Mouse (Mus musculus) ES-E14 (cell line): Measurements from ENCODE around the gene Clec2d. TPM values are rescaled to one million over a fixed set of nuclear protein-coding genes. Genes with fewer than 3 reads are reported as not detected.
"Not testable (repeated sequence)": the region's sequence is repeated elsewhere in the genome, so short reads cannot be mapped to it uniquely, and the experiment has no call there.

Experiments
- DNase-seq: peaks from one replicate; pipeline ENCODE4 v3.0.0-alpha.2; 2013; ENCODE audit warnings: low read depth, low spot score
- H3K27ac ChIP-seq: 2 replicates; pipeline ENCODE4 v1.5.1; 2012; ENCODE audit warnings: low read depth, mild to moderate bottlenecking, low read length, moderate library complexity, mixed read lengths; ENCODE audit not compliant: poor library complexity, insufficient read depth, severe bottlenecking
- H3K36me3 ChIP-seq: 2 replicates; pipeline ENCODE4 v1.6.1; 2012; ENCODE audit warnings: mild to moderate bottlenecking, low read length, moderate library complexity, mixed read lengths; ENCODE audit not compliant: control insufficient read depth, poor library complexity, insufficient read depth, severe bottlenecking
- H3K4me1 ChIP-seq, 2 experiments: fragments of 150-350 bp in 1 of 2; sonication (generic) in 1 of 2; 2 replicates each; pipeline ENCODE4 v1.6.1; 2012; ENCODE audit warnings: low read length in 2 of 2, mild to moderate bottlenecking in 1 of 2, mixed read lengths in 1 of 2; ENCODE audit not compliant: control insufficient read depth in 2 of 2, insufficient read depth in 2 of 2, poor library complexity in 1 of 2
- H3K4me3 ChIP-seq, 2 experiments: fragments of 150-350 bp in 1 of 2; sonication (generic) in 1 of 2; 2 replicates each; pipeline ENCODE4 v1.5.1; 2012; ENCODE audit warnings: low read length in 2 of 2, low read depth in 1 of 2, mild to moderate bottlenecking in 1 of 2, mixed read lengths in 1 of 2; ENCODE audit not compliant: insufficient read depth in 1 of 2, poor library complexity in 1 of 2, severe bottlenecking in 1 of 2
- H3K9ac ChIP-seq: 2 replicates; pipeline ENCODE4 v1.6.1; 2012; ENCODE audit warnings: low read depth, mild to moderate bottlenecking, low read length, mixed read lengths; ENCODE audit not compliant: poor library complexity, insufficient read depth, severe bottlenecking
- H3K9me3 ChIP-seq: fragments of 150-350 bp; sonication (generic); 2 replicates; pipeline ENCODE4 v1.6.1; 2012; ENCODE audit warnings: low read depth, mild to moderate bottlenecking, low read length; ENCODE audit not compliant: control insufficient read depth, insufficient read depth
- CHD2 ChIP-seq: IDR thresholded peaks from 2 replicates; pipeline ENCODE4 v1.6.1; 2014; ENCODE audit warnings: mild to moderate bottlenecking, low read depth, low read length, inconsistent platforms
- HCFC1 ChIP-seq: IDR thresholded peaks from 2 replicates; pipeline ENCODE4 v1.6.1; 2012; ENCODE audit warnings: low read length, inconsistent platforms, borderline replicate concordance; ENCODE audit not compliant: insufficient read depth
- MAFK ChIP-seq: IDR thresholded peaks from 2 replicates; pipeline ENCODE4 v1.6.1; 2014; ENCODE audit warnings: mild to moderate bottlenecking, low read depth, low read length, inconsistent platforms; ENCODE audit not compliant: insufficient read depth
- ZC3H11A ChIP-seq: IDR thresholded peaks from 2 replicates; pipeline ENCODE4 v1.6.1; 2012; ENCODE audit warnings: low read depth, mild to moderate bottlenecking, inconsistent platforms, low read length, borderline replicate concordance
- ZNF384 ChIP-seq: IDR thresholded peaks from 2 replicates; pipeline ENCODE4 v1.6.1; 2012; ENCODE audit warnings: low read depth, low read length, inconsistent platforms
- in situ Hi-C, 2 experiments: fragments of 600-800 bp; cut with MboI; formaldehyde crosslinking; loops; one replicate each; pipeline ENCODE4 v1.15.1; 2025; ENCODE audit warnings: low sequenced_read_pairs in 2 of 2, inconsistent platforms in 1 of 2; ENCODE audit not compliant: unreplicated experiment in 2 of 2
- total RNA-seq: library from RNA; depleted of rRNA; stranded (reverse); fragments of 300-350 nt; gene quantifications from 2 replicates; pipeline ENCODE4 v1.2.3, GENCODE M21; 2012

Gene Clec2d
- total RNA-seq, 1 experiment, result 0.40 TPM

- in situ Hi-C loops, result no loop called here
- Histone ChIP-seq H3K9me3 (no peaks in the 10 kb centered on the region), H3K4me3 (no peak overlapping the region), H3K9ac (no peak overlapping the region), H3K27ac (peak overlapping the region; percentile 63; the same call in 1 of the 2 replicates), H3K4me1 (peaks cover 2 to 5% of the 10 kb centered on the region in 2 experiments; a peak in 2 of 4 replicates), H3K36me3 (no peaks in the 10 kb centered on the region)
- no peak for TF ChIP-seq CHD2
- no peak for TF ChIP-seq MAFK
- no peak for TF ChIP-seq ZC3H11A
- no peak for TF ChIP-seq HCFC1
- TF ChIP-seq ZNF384, result no peak
- no peak for DNase-seq
Measured at GRCm38 (mm10) chr6:129181249-129181648, 834 bp downstream of the Clec2d start.

GRCm38 (mm10) chr6:129181683-129182082 is 1.3 kb downstream of the Clec2d start:
- Histone ChIP-seq H3K4me3 (no peak overlapping the region), H3K9ac (no peak overlapping the region), H3K9me3 (no peaks in the 10 kb centered on the region), H3K4me1 (peaks cover 2 to 5% of the 10 kb centered on the region in 2 experiments; a peak in 2 of 4 replicates), H3K36me3 (no peaks in the 10 kb centered on the region), H3K27ac (no peak overlapping the region)
- in situ Hi-C loops, result no loop called here
- TF ChIP-seq MAFK (no peak), CHD2 (no peak), ZNF384 (no peak), HCFC1 (no peak), ZC3H11A (no peak)
- DNase-seq, result no peak

- in situ Hi-C loops, result no loop called here
- TF ChIP-seq CHD2, result no peak
- no peak for TF ChIP-seq MAFK
- TF ChIP-seq ZNF384, result no peak
- no peak for TF ChIP-seq HCFC1
- TF ChIP-seq ZC3H11A, result no peak
- H3K9ac ChIP-seq, result no peak overlapping the region
- no peak for DNase-seq
- peaks cover 2 to 5% of the 10 kb centered on the region in 2 experiments; a peak in 2 of 4 replicates for H3K4me1 ChIP-seq
- no peaks in the 10 kb centered on the region for H3K9me3 ChIP-seq
- H3K27ac ChIP-seq, result no peak overlapping the region
- no peaks in the 10 kb centered on the region for H3K36me3 ChIP-seq
- no peak overlapping the region for H3K4me3 ChIP-seq
Measured at GRCm38 (mm10) chr6:129182518-129182917, 2.1 kb downstream of the Clec2d start.

GRCm38 (mm10) chr6:129184001-129184400 is 3.6 kb downstream of the Clec2d start:
- DNase-seq, H3K9ac ChIP-seq, in situ Hi-C loops, H3K27ac ChIP-seq, H3K4me1 ChIP-seq, H3K9me3 ChIP-seq, H3K4me3 ChIP-seq, H3K36me3 ChIP-seq: not testable (repeated sequence)

- Histone ChIP-seq H3K4me3 (no peak overlapping the region), H3K27ac (no peak overlapping the region), H3K36me3 (no peaks in the 10 kb centered on the region), H3K4me1 (peaks cover 2 to 5% of the 10 kb centered on the region in 2 experiments; a peak in 2 of 4 replicates), H3K9ac (no peak overlapping the region), H3K9me3 (no peaks in the 10 kb centered on the region)
- no peak for TF ChIP-seq HCFC1
- TF ChIP-seq MAFK, result no peak
- TF ChIP-seq ZNF384, result no peak
- no peak for TF ChIP-seq CHD2
- TF ChIP-seq ZC3H11A, result no peak
- in situ Hi-C loops, result no loop called here
- DNase-seq, result no peak
Measured at GRCm38 (mm10) chr6:129184788-129185187, 4.4 kb downstream of the Clec2d start.
